Mouse (Mus musculus) lung, adult 2 months (tissue): ENCODE measurements around the gene Nkpd1. TPM values are rescaled to one million over a fixed set of nuclear protein-coding genes. Genes with fewer than 3 reads are reported as not detected.
A peak's percentile ranks its signal among the peaks of the same experiment; 100 is the strongest.

ENCODE experiments used
- DNase-seq: peaks from one replicate; pipeline ENCODE4 v3.0.0; 2022
- H3K4me1 ChIP-seq: fragments of 200-500 bp; 2 replicates; pipeline ENCODE4 v1.6.1; 2011; ENCODE audit warnings: low read length; ENCODE audit not compliant: control insufficient read depth, insufficient read depth
- H3K4me3 ChIP-seq: fragments of 200-500 bp; replicated peaks from 2 replicates; pipeline ENCODE3; 2011; ENCODE audit warnings: low read depth, mild to moderate bottlenecking, control low read depth, low read length; ENCODE audit errors: extremely low read depth
- CTCF ChIP-seq: fragments of 200-500 bp; IDR thresholded peaks from 2 replicates; pipeline ENCODE4 v1.5.1; 2011; ENCODE audit warnings: mild to moderate bottlenecking, low read length, control low read depth; ENCODE audit not compliant: insufficient read depth
- POLR2A ChIP-seq: fragments of 200-500 bp; IDR thresholded peaks from 2 replicates; pipeline ENCODE4 v1.6.1; 2011; ENCODE audit warnings: low read depth, mild to moderate bottlenecking, control low read depth, low read length, borderline replicate concordance; ENCODE audit errors: extremely low read depth
- WGBS: fragments of 180-500 bp; shearing (Covaris S2); methylation state at CpG from one replicate; pipeline ENCODE4 v1.1.7; 2018; 5-methylcytosine and 5-hydroxymethylcytosine counted together
- polyA plus RNA-seq: library from polyadenylated mRNA; depleted of rRNA; stranded (reverse); fragments of >200 nt; gene quantifications from 2 replicates; pipeline ENCODE4 v1.2.3, GENCODE M21; 2012

The Nkpd1 gene
- polyA plus RNA-seq, 1 experiment = 17.3 TPM

DNA sequence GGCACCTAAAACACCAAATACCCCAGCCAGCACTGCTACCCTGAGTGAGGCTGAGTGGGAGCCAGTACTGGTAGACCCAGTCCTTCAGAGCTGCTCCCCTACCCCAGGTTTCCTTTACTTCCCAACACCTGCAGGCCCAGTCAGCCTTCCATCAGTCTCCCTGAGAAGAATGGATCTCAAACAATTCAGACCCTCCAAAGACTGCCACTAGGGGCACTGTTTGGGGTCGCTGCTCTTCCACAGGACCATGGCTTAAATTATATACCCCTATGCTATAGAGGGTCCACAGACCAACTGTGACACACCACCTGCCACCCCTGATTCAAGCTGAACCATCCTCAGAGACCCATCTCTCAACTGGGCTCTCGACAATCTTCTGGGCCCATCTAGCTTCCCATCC, 41.3 kb downstream of the Nkpd1 start:
- Histone ChIP-seq H3K4me3 (no peak overlapping the region), H3K4me1 (peaks cover 25% of the 10 kb centered on the region)
- WGBS = 44% methylated on average over 2 of the region's 2 CpGs
- no peak for DNase-seq
- TF ChIP-seq CTCF (peak; percentile 31; the same call in 1 of the 2 replicates), POLR2A (no peak)

DNA sequence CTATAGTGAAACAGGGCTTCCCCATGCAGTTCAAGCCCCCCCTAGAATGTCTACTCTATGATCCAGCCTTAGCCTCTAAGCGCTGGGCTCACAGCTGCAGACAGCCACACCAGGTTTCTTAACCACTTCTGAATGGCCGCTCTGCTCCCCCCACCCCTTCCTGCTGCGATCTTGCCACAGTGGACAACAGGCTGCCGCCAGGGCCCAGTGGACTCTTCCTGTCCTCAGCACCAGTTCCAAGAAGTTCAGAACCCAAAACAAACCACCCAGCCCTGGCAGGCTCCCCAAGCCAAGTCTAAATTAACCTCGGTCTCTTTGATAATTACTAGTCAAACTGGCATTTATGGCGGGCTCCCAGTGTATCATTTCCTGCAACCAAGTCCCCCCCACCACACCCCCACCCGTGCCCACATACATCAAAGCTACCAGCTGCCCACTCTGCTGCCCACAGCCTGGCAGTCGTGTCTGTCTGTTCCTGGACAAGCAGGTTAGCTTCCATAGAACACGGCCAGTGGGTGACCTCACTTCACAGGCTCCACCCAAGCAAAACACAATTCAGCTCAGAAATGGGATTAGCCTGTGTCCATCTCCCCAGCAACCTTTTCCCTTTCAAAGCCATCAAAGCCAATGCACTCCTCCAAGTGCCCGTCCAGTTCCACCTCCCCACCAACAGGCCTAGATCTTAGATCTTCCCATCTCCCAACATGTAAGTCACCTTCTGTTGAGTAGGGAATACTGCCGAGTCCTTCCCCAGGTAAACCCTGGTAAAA, 43.0 kb downstream of the Nkpd1 start:
- DNase-seq = no peak
- TF ChIP-seq CTCF = no peak
- peaks cover 25% of the 10 kb centered on the region for H3K4me1 ChIP-seq
- peak overlapping the region; percentile 75 for H3K4me3 ChIP-seq
- WGBS = 4% methylated on average over 11 of the region's 11 CpGs

DNA sequence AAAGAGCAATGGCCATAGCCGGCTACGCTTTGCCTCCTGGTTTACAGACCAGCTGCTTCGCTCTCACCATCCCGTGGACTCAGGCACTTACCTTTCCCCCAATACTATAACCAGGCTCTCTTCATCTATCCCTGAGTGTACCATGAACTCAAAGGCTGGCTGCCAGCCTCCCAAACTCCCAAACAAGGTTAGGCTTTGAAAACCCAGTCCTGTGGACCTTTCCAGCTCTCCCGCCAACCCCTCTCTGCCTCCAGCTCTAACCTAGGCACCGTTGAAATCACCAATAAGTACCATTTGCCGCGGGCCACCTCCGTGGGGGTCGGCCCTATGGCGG, 43.8 kb downstream of the Nkpd1 start:
- WGBS = under 1% methylated on average over 11 of the region's 11 CpGs
- Histone ChIP-seq H3K4me1 (peaks cover 25% of the 10 kb centered on the region), H3K4me3 (peak overlapping the region; percentile 75)
- no peak for TF ChIP-seq POLR2A
- TF ChIP-seq CTCF = no peak
- no peak for DNase-seq

DNA sequence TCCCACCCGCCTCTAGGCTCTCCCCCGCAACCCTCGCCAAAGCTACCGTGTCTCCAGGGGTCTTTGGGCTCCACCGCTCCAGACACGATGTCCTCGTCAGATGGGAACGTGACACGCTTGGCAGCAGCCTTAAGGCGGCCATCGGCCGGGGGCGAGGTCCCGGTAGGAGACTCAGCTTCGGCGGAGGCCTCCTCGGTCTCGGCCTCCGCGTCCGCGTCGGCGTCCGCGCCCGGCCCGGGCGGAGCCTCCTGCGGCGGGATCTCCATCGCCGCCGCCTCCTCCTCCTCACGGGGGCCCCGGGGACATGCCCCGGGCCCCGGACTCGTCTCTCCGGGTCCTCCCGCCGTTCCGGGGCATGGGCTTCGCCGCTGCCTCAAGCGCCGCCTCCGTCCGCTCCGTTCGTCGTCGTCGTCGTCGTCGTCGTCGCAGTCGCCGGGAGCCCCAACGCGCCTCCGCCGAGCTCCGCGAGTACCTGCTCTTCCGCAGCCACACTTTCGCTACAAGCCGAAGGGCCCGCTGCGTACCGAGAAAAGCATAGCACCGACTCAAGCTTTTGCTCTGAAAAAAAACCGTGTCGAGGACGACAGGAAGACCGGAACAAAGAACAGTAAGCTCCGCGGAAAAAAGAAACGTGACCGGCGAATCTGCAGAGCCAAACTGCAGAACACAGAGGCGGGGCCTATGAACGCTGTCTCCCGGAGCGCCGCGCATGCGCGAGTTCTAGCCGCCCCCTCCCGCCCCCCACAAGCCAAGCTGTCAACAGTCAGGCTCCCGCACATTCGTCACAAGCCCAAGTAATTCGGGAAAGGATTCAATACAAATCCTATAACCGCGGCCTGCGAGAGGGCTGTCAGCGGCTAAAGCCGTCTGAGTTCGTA, 44.4 kb downstream of the Nkpd1 start:
- peak; percentile 91 for DNase-seq
- TF ChIP-seq CTCF (no peak), POLR2A (peak; percentile 58)
- peak overlapping the region; percentile 75 for H3K4me3 ChIP-seq
- under 1% methylated on average over 101 of the region's 102 CpGs for WGBS
- H3K4me1 ChIP-seq = peaks cover 22% of the 10 kb centered on the region

DNA sequence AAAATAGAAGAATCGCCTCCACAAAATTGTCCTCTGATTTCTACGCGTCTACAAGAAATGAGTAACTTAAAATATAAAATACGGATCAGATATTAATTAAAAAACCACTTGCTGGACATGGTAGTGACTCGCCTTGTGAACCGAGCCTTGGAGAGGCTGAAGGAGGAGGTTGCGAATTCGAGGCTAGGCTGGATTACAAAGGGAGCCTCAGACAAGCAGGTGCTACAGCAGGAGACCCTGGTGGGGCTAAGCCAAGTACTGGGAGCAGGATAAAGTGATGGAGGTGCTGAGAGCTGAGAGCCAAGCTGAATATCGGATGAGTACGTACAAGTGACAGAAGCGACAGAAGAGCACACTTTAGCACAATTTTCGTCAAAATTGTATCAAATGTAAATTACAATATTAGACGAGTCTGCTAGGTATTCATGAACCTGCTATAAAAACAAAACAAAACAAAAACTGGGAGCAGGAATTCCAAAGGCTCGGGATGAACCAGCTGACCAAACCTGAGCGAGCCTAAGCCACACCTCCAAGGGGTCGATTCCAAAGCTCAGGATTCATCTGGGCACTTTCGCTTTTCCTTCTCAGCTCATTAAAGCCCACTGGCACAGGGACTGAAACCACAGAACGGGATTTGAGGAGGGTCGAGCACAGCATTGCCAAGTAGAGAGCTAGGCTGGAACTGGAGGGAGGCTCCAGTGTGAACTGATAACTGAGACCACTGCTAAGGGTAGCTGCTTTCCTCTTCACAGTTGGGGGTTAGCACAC, 45.2 kb downstream of the Nkpd1 start, which contains the start of gene Ppp1r37:
Gene Ppp1r37, minus strand, starts transcription at position 434 of the 768 bp plus-strand sequence.
- peaks cover 18% of the 10 kb centered on the region for H3K4me1 ChIP-seq
- H3K4me3 ChIP-seq = peak within 1 kb of the TSS; percentile 75
- 2% methylated on average over 19 of the region's 19 CpGs for WGBS
- no peak for TF ChIP-seq POLR2A
- TF ChIP-seq CTCF = no peak
- DNase-seq = no peak

DNA sequence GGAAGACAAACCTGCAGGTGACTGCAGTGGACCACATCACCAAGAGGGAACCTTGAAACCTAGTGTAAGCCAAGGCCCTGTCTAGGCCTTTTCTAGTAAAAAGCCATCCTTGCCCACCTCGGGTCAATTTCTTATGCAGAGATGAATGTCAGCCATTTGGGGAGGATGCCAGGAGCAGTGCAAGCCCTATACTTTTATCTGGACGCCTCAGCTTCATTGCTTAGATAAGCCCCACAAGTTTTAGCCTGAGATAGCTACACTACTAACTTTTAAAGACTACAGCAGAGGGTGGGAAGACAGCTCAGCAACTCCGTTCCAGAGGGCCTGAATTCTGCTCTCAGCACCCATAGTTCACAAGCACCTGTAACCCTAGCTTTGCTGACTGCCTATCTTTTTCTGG, 46.2 kb downstream of the Nkpd1 start:
- H3K4me3 ChIP-seq = no peak overlapping the region
- no peak for DNase-seq
- peaks cover 15% of the 10 kb centered on the region for H3K4me1 ChIP-seq
- 81% methylated on average over 3 of the region's 3 CpGs for WGBS
- TF ChIP-seq CTCF (no peak), POLR2A (no peak)

GRCm38 (mm10) chr7:19564455-19564854, 46.8 kb downstream of the Nkpd1 start:
- no peak for DNase-seq
- Histone ChIP-seq H3K4me1 (peaks cover 10% of the 10 kb centered on the region), H3K4me3 (no peak overlapping the region)
- TF ChIP-seq POLR2A (no peak), CTCF (peak; percentile 23; the same call in 1 of the 2 replicates)
- WGBS = 96% methylated on average over 4 of the region's 4 CpGs

DNA sequence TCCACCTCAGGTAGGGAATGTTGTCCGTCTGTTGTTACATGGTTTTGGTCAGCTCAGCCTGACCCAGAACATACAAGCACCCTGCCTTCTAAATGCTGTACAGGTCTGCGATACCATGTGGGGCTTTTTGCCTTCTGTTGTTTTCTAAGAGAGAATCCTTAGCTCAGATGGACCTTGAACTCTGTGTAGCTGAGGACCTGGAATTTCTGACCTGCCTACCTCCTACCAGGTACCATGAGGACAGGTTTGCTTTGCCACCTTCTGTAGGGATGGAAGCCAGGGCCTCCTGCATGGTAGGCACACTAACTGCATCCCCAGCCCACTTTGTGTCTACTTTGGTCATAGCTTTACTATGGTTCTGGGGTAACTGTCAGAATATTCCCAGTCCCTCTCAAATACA, 48.2 kb downstream of the Nkpd1 start:
- no peak for TF ChIP-seq CTCF
- TF ChIP-seq POLR2A = no peak
- no peak for DNase-seq
- WGBS = 92% methylated on average over 2 of the region's 2 CpGs
- Histone ChIP-seq H3K4me3 (no peak overlapping the region), H3K4me1 (peaks cover 5% of the 10 kb centered on the region; the same call in 1 of the 2 replicates)

DNA sequence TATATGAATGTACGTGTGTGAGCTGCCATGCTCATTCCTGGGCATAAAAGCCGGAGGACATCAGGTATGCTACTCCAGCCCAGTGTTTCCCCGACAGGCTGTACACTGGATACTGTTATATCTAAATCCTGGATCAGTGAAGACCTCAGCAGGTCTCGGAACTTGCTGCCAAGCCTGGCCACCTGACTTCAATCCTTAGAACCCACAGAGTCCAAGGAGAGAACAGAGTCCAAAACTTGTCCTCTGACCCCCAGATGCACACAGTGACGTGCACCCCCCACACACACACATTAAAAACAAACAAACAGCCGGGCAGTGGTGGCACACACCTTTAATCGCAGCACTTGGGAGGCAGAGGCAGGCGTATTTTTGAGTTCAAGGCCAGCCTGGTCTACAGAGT, 49.8 kb downstream of the Nkpd1 start:
- 86% methylated on average over 8 of the region's 8 CpGs for WGBS
- TF ChIP-seq POLR2A (no peak), CTCF (no peak)

More for the DNA sequence above, 49.8 kb downstream of the Nkpd1 start:
- Histone ChIP-seq H3K4me3 (no peak overlapping the region), H3K4me1 (peaks cover 6% of the 10 kb centered on the region; the same call in 1 of the 2 replicates)
- DNase-seq = no peak
